Mouse (Mus musculus) testis, adult 2 months (tissue): ENCODE measurements around the gene Zfp563.

Experiments
- CTCF ChIP-seq: fragments of 200-500 bp; IDR thresholded peaks from 2 replicates; pipeline ENCODE4 v1.5.1; 2012; ENCODE audit warnings: low read depth, mild to moderate bottlenecking, inconsistent platforms, low read length, moderate library complexity; ENCODE audit not compliant: control insufficient read depth, insufficient read depth, insufficient replicate concordance
- POLR2A ChIP-seq: fragments of 200-500 bp; IDR thresholded peaks from 2 replicates; pipeline ENCODE4 v1.6.1; 2012; ENCODE audit warnings: low read depth, mild to moderate bottlenecking, inconsistent platforms, low read length, moderate library complexity; ENCODE audit not compliant: control insufficient read depth

- TF ChIP-seq POLR2A: no peak
- no peak for TF ChIP-seq CTCF
These were observed 21.2 kb upstream of the Zfp563 start, which contains the start of gene 4921501E09Rik for GRCm38 (mm10) chr17:33067958-33068357.
